Mouse (Mus musculus) ES-E14 (cell line): ENCODE results near the gene Olfr262.
"Not testable (repeated sequence)": the region's sequence is repeated elsewhere in the genome, so short reads cannot be mapped to it uniquely, and the experiment has no call there.

Experiments used
- CHD2 ChIP-seq: IDR thresholded peaks from 2 replicates; pipeline ENCODE4 v1.6.1; 2014; ENCODE audit warnings: mild to moderate bottlenecking, low read depth, low read length, inconsistent platforms
- HCFC1 ChIP-seq: IDR thresholded peaks from 2 replicates; pipeline ENCODE4 v1.6.1; 2012; ENCODE audit warnings: low read length, inconsistent platforms, borderline replicate concordance; ENCODE audit not compliant: insufficient read depth
- MAFK ChIP-seq: IDR thresholded peaks from 2 replicates; pipeline ENCODE4 v1.6.1; 2014; ENCODE audit warnings: mild to moderate bottlenecking, low read depth, low read length, inconsistent platforms; ENCODE audit not compliant: insufficient read depth
- ZC3H11A ChIP-seq: IDR thresholded peaks from 2 replicates; pipeline ENCODE4 v1.6.1; 2012; ENCODE audit warnings: low read depth, mild to moderate bottlenecking, inconsistent platforms, low read length, borderline replicate concordance
- ZNF384 ChIP-seq: IDR thresholded peaks from 2 replicates; pipeline ENCODE4 v1.6.1; 2012; ENCODE audit warnings: low read depth, low read length, inconsistent platforms

DNA sequence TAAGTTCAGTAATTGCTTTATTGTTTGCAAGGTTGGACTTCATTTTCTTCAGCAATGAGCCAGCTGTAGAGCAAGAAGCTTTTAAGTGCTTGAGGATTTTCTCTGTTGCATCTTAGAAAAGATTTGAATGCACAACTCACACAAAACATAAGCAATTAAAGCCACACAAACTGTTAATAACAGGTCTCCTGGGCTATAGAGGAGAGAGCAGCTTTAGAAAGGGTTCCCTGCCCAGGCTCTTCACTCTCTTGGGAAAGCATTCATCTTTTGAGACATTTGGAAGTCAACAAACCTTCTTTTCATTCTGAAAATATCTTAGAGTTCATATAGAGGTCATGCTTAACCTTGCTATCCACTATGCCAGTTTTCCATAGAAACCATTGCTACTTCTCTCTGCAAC lies 9.0 kb downstream of the Olfr262 start, which contains the start of gene Olfr1432:
- not testable (repeated sequence) for TF ChIP-seq MAFK, ZC3H11A, CHD2, HCFC1, ZNF384
